Mouse (Mus musculus): ENCODE results near the gene Rplp2.

DNA sequence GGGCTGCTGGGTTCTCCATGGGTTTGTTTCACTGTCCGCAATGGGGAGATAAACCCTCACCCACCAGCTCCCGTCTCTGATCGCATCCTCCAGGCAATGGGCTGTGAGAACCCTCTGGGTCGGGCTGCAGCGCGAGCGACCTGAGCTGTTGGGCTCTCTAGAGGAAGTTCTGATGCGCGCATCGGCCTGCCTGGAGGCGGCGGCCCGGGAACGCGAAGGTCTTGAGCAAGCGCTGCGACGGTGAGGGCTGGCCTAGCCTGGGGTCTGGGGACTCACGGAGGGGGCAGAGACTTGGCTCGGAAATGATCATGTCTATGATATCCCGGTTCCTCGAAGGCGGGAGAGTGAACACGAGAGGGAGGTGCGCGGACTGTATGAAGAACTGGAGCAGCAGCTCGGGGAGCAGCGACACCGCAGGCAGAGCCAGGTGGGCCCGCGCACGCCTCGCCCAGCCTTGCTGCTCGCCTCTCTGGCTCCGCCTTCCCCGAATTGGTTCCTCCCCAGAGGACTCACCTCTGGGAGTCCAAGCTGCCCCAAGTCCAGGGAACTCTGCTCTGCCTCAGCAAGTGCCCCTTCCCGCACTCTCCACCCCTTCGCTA, 17.5 kb downstream of the Rplp2 start:
- TF ChIP-seq CTCF (IDR thresholded peaks at IDR 0.05; ENCODE audit: borderline replicate concordance, extremely low read depth, insufficient read depth, insufficient read length): no peak
- no peak for TF ChIP-seq POLR2A (IDR thresholded peaks at IDR 0.05; ENCODE audit: borderline replicate concordance, extremely low read depth, insufficient read depth, insufficient read length, poor library complexity, severe bottlenecking)
